Mouse (Mus musculus): ENCODE data around the gene Ppan.
A peak's percentile ranks its signal among the peaks of the same experiment; 100 is the strongest.

Ppan gene

GRCm38 (mm10) chr9:20878710-20879065, 9.3 kb upstream of the Ppan start:
- no peak for DNase-seq (ENCODE audit: low spot score)

- DNase-seq (ENCODE audit: low spot score) = no peak
Observed at GRCm38 (mm10) chr9:20879097-20879792, 8.7 kb upstream of the Ppan start, which contains the start of gene Angptl6. Gene Angptl6 (minus strand): TSS chr9:20879727.

- no peak for DNase-seq (ENCODE audit: low spot score)
Observed at GRCm38 (mm10) chr9:20886563-20886962, 1.4 kb upstream of the Ppan start.

GRCm38 (mm10) chr9:20887191-20887590, 784 bp upstream of the Ppan start:
- DNase-seq (ENCODE audit: low spot score) = no peak

- no peak for DNase-seq (ENCODE audit: low spot score)
Observed at GRCm38 (mm10) chr9:20888386-20888765, 401 bp downstream of the Ppan start.

- no peak for DNase-seq (ENCODE audit: low spot score)
Observed at GRCm38 (mm10) chr9:20889185-20890141, 1.5 kb downstream of the Ppan start.

- DNase-seq (ENCODE audit: low spot score) = no peak
Observed at GRCm38 (mm10) chr9:20890411-20890810, 2.4 kb downstream of the Ppan start.

- DNase-seq (ENCODE audit: low spot score) = no peak
Observed at GRCm38 (mm10) chr9:20891339-20892103, 3.5 kb downstream of the Ppan start.

- DNase-seq (ENCODE audit: low spot score) = no peak
Observed at GRCm38 (mm10) chr9:20892104-20892653, 4.2 kb downstream of the Ppan start.

GRCm38 (mm10) chr9:20893069-20893468, 5.1 kb downstream of the Ppan start:
- no peak for DNase-seq (ENCODE audit: low spot score)

- DNase-seq (ENCODE audit: low spot score) = no peak
Observed at GRCm38 (mm10) chr9:20893590-20894343, 5.8 kb downstream of the Ppan start.

GRCm38 (mm10) chr9:20894629-20895028, 6.7 kb downstream of the Ppan start:
- DNase-seq (ENCODE audit: low spot score) = no peak

- no peak for DNase-seq (ENCODE audit: low spot score)
Observed at GRCm38 (mm10) chr9:20895382-20895781, 7.4 kb downstream of the Ppan start.

- DNase-seq (ENCODE audit: low spot score) = no peak
Observed at GRCm38 (mm10) chr9:20897736-20898510, 9.9 kb downstream of the Ppan start.

GRCm38 (mm10) chr9:20898511-20899073, 10.6 kb downstream of the Ppan start, which contains the start of gene Eif3g:
Gene Eif3g (minus strand): TSS chr9:20898623.
- peak; percentile 84 for DNase-seq (ENCODE audit: low spot score)

GRCm38 (mm10) chr9:20901466-20902173, 13.6 kb downstream of the Ppan start:
- peak; percentile 44 for DNase-seq (ENCODE audit: low spot score)

- DNase-seq (ENCODE audit: low spot score) = no peak
Observed at GRCm38 (mm10) chr9:20902174-20902491, 14.2 kb downstream of the Ppan start.

- DNase-seq (ENCODE audit: low spot score) = peak; percentile 54
Observed at GRCm38 (mm10) chr9:20909948-20910347, 22.0 kb downstream of the Ppan start.

- no peak for DNase-seq (ENCODE audit: low spot score)
Observed at GRCm38 (mm10) chr9:20916160-20916559, 28.2 kb downstream of the Ppan start.

GRCm38 (mm10) chr9:20923258-20923657, 35.3 kb downstream of the Ppan start:
- DNase-seq (ENCODE audit: low spot score) = no peak
